19 mouse cellular contexts compared by ENCODE assay signal in the genomic region with DNA sequence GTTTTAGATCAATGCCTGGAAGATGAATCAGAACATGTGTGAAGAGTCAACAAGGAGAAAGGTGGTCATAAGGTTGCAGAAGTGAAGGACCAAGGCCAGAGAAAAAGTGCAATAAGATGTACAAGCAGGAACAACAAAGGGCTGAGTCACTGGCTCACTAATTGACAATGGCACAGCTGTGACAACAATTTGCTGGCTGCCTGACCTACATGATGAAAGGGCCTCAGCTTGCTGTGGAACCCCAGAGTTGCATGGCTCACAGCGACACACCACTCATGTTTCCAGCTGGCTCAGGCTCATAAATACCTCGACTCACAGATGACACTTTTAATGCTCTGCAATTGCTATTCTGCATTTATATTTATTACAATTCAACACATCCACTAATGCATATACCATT.
DNase-seq lines count a peak whose midpoint lies in the region; ATAC-seq lines count a peak whose summit lies in the region.
"Had no signal": no experiment of that assay in that cellular context is flagged by ENCODE, and none has a peak within 500 bp of the region (broad histone marks: within the 10 kb centered on the region; RNA-seq: fewer than 3 reads in every experiment).

No protein-coding gene starts in this region.

- no peaks in the 10 kb centered on the region for H3K4me1 ChIP-seq in limb, embryonic 11.5 days (ENCODE audit: control insufficient read depth, insufficient read depth, low read length)
- no peaks in the 10 kb centered on the region for H3K4me1 ChIP-seq in limb, embryonic 10.5 days
- H3K4me1 ChIP-seq: embryonic facial prominence, embryonic 13.5 days; forebrain, embryonic 15.5 days; heart, embryonic 12.5 days; megakaryocyte, embryonic 14.5 days had no signal

- H3K27ac ChIP-seq in limb, embryonic 11.5 days (replicated peaks; ENCODE audit: low read depth, low read length) = no peak overlapping the region
- no peak overlapping the region for H3K27ac ChIP-seq in limb, embryonic 10.5 days
- H3K27ac ChIP-seq: embryonic facial prominence, embryonic 13.5 days; forebrain, embryonic 15.5 days had no signal

- no peak for ATAC-seq in limb, embryonic 11.5 days (ENCODE audit: insufficient number of reproducible peaks, low FRiP score, low TSS enrichment, low read depth)
- ATAC-seq: forebrain, embryonic 15.5 days had no signal

- H3K9ac ChIP-seq in limb, embryonic 11.5 days (ENCODE audit: low read length) = no peak overlapping the region
- H3K9ac ChIP-seq: embryonic facial prominence, embryonic 13.5 days; forebrain, embryonic 15.5 days; heart, embryonic 12.5 days had no signal

- H3K4me3 ChIP-seq in limb, embryonic 11.5 days (ENCODE audit: low read depth, low read length) = no peak overlapping the region
- H3K4me3 ChIP-seq in limb, embryonic 10.5 days = no peak overlapping the region
- H3K4me3 ChIP-seq: embryonic facial prominence, embryonic 13.5 days; forebrain, embryonic 15.5 days; heart, embryonic 12.5 days; megakaryocyte, embryonic 14.5 days had no signal

- 56% methylated on average over 2 of the region's 2 CpGs for WGBS in limb, embryonic 11.5 days
- WGBS in limb, embryonic 10.5 days = 59% methylated on average over 2 of the region's 2 CpGs

- peak; percentile 23 for DNase-seq in limb, embryonic 11.5 days (ENCODE audit: low spot score)
- DNase-seq in limb, embryonic 10.5 days (ENCODE audit: low spot score) = no peak
- DNase-seq in embryo, embryonic 10 days (ENCODE audit: low spot score) = peak; percentile 69
- DNase-seq in forelimb bud, embryonic 11.5 days (ENCODE audit: low read depth, low spot score) = peak; percentile 16
- DNase-seq in retina, embryonic 14.5 days (ENCODE audit: low spot score) = peak; percentile 68
- no peak for DNase-seq in frontal cortex, postnatal 14 days (ENCODE audit: low spot score in 2 of 2)
- no peak for DNase-seq in cerebellum, postnatal 4 days (ENCODE audit: low spot score in 2 of 2)
- DNase-seq: cerebellum, adult 8-10 months; gastrocnemius, postnatal 10 days; heart, postnatal 4 days; kidney, adult 2 months; right cerebral cortex, postnatal 14 days; thymus, adult 18-20 months had no signal

- H3K27me3 ChIP-seq in limb, embryonic 11.5 days (ENCODE audit: control insufficient read depth, insufficient read depth, low read length) = no peaks in the 10 kb centered on the region
- no peaks in the 10 kb centered on the region for H3K27me3 ChIP-seq in limb, embryonic 10.5 days (ENCODE audit: low read depth, poor library complexity, severe bottlenecking)
- H3K27me3 ChIP-seq: CH12.LX; embryonic facial prominence, embryonic 13.5 days; forebrain, embryonic 15.5 days; heart, embryonic 12.5 days; megakaryocyte, embryonic 14.5 days had no signal

- H3K9me3 ChIP-seq in limb, embryonic 11.5 days (ENCODE audit: control insufficient read depth, low read length) = no peaks in the 10 kb centered on the region
- no peaks in the 10 kb centered on the region for H3K9me3 ChIP-seq in limb, embryonic 10.5 days (replicated peaks)
- H3K9me3 ChIP-seq: embryonic facial prominence, embryonic 13.5 days; forebrain, embryonic 15.5 days; heart, embryonic 12.5 days had no signal

- H3K4me2 ChIP-seq in limb, embryonic 11.5 days (ENCODE audit: low read depth, severe bottlenecking) = no peak overlapping the region
- H3K4me2 ChIP-seq: embryonic facial prominence, embryonic 13.5 days; forebrain, embryonic 15.5 days; heart, embryonic 12.5 days; liver, embryonic 11.5 days had no signal

- H3K36me3 ChIP-seq in limb, embryonic 11.5 days (ENCODE audit: control insufficient read depth, insufficient read depth, low read length) = no peaks in the 10 kb centered on the region
- H3K36me3 ChIP-seq in limb, embryonic 10.5 days = no peaks in the 10 kb centered on the region
- H3K36me3 ChIP-seq: embryonic facial prominence, embryonic 13.5 days; forebrain, embryonic 15.5 days; heart, embryonic 12.5 days had no signal

Comparison
In these comparisons a context has a peak if more than half of its experiments do, and no peak if none do; other contexts are left out.
1. DNase-seq: peak in limb, embryonic 11.5 days (single experiment), embryo, embryonic 10 days (single experiment), forelimb bud, embryonic 11.5 days (single experiment) and retina, embryonic 14.5 days (single experiment); none in limb, embryonic 10.5 days (single experiment), frontal cortex, postnatal 14 days (0 of 2) and cerebellum, postnatal 4 days (0 of 2).